Mouse (Mus musculus) inflammation-experienced regulatory T-cells, adult 6 months (primary cell): ENCODE measurements around the gene Nufip1. TPM values are rescaled to one million over a fixed set of nuclear protein-coding genes. Genes with fewer than 3 reads are reported as not detected.

Experiments used
- ATAC-seq: one replicate; pipeline ENCODE4 v1.8.0; 2017
- polyA plus RNA-seq, 3 experiments: library from polyadenylated mRNA; unstranded; fragments of 100-300 nt; shearing (Covaris generic); gene quantifications; one replicate each; pipeline ENCODE4 v1.2.1; 2017

Nufip1 gene
- polyA plus RNA-seq, 3 experiments from 2014 or later = 6.1 to 7.6 (median 7.1) TPM

- ATAC-seq = no peak
These were observed 75.6 kb downstream of the Nufip1 start for GRCm38 (mm10) chr14:76186299-76186698.

Other genes with a start within 250 kb of the Nufip1 start
- 1 to 10 TPM in 2 of 3 experiments, under 1 TPM in 1; 0.64 to 2.3 (median 1.3) TPM for gene Kctd4, start 155.9 kb upstream of the Nufip1 start, polyA plus RNA-seq
- 10 to 100 TPM; 41.4 to 54.9 (median 48.8) TPM for gene Gtf2f2, start 100.0 kb upstream of the Nufip1 start, polyA plus RNA-seq
- 10 to 100 TPM; 10.6 to 12.3 (median 10.6) TPM for gene Gpalpp1, start 131 bp upstream of the Nufip1 start, polyA plus RNA-seq